Mouse (Mus musculus) skeletal muscle tissue, adult 2 months (tissue): ENCODE data around the gene Vmn2r29.
"Not testable (repeated sequence)": the region's sequence is repeated elsewhere in the genome, so short reads cannot be mapped to it uniquely, and the experiment has no call there.

Experiments
- DNase-seq: peaks from one replicate; pipeline ENCODE4 v3.0.0-alpha.2; 2012; ENCODE audit warnings: low read depth, low spot score

Gene Vmn2r29

GRCm38 (mm10) chr7:7247228-7247627 lies at the start of gene Vmn2r29:
Vmn2r29 (minus strand) TSS chr7:7247328.
- DNase-seq, result not testable (repeated sequence)

- no peak for DNase-seq
These were observed 48.5 kb upstream of the Vmn2r29 start for GRCm38 (mm10) chr7:7295595-7295994.

- no peak for DNase-seq
These were observed 34.3 kb upstream of the Vmn2r29 start for GRCm38 (mm10) chr7:7281383-7281782.

GRCm38 (mm10) chr7:7277966-7278567 lies 30.9 kb upstream of the Vmn2r29 start, which contains the start of gene Gm45844:
Gm45844 (minus strand) TSS chr7:7278289.
- peak; percentile 59 for DNase-seq

GRCm38 (mm10) chr7:7277556-7277955 lies 30.4 kb upstream of the Vmn2r29 start:
- DNase-seq, result not testable (repeated sequence)

GRCm38 (mm10) chr7:7209313-7210151 lies 37.6 kb downstream of the Vmn2r29 start, which contains the start of gene Zfp772:
Zfp772 (minus strand) TSS chr7:7209998.
- not testable (repeated sequence) for DNase-seq

GRCm38 (mm10) chr7:7188191-7188942 lies 58.8 kb downstream of the Vmn2r29 start:
- DNase-seq, result peak; percentile 10

- no peak for DNase-seq
These were observed 59.5 kb downstream of the Vmn2r29 start for GRCm38 (mm10) chr7:7187417-7188190.

- no peak for DNase-seq
These were observed 61.2 kb downstream of the Vmn2r29 start for GRCm38 (mm10) chr7:7185897-7186296.
